Mouse (Mus musculus) olfactory bulb, adult 2 months (tissue): ENCODE data around the gene Paox. TPM values are rescaled to one million over a fixed set of nuclear protein-coding genes. Genes with fewer than 3 reads are reported as not detected.

ENCODE experiments used
- H3K27ac ChIP-seq: fragments of 200-500 bp; 2 replicates; pipeline ENCODE4 v1.5.1; 2012; ENCODE audit warnings: low read depth, low read length; ENCODE audit not compliant: insufficient read depth
- H3K4me1 ChIP-seq: fragments of 200-500 bp; 2 replicates; pipeline ENCODE4 v1.6.1; 2012; ENCODE audit warnings: low read length; ENCODE audit not compliant: control insufficient read depth, insufficient read depth
- H3K4me3 ChIP-seq: fragments of 200-500 bp; 2 replicates; pipeline ENCODE4 v1.5.1; 2012; ENCODE audit warnings: mild to moderate bottlenecking, low read depth, low read length, moderate library complexity; ENCODE audit not compliant: insufficient read depth
- CTCF ChIP-seq: fragments of 200-500 bp; IDR thresholded peaks from 2 replicates; pipeline ENCODE4 v1.5.1; 2012; ENCODE audit warnings: low read depth, mild to moderate bottlenecking, low read length, moderate library complexity; ENCODE audit not compliant: insufficient read depth
- WGBS: fragments of 180-500 bp; shearing (Covaris S2); methylation state at CpG from one replicate; pipeline ENCODE4 v1.1.7; 2018; 5-methylcytosine and 5-hydroxymethylcytosine counted together
- polyA plus RNA-seq: library from polyadenylated mRNA; stranded (reverse); fragments of >200 nt; gene quantifications from 2 replicates; pipeline ENCODE4 v1.2.4, GENCODE M21; 2012; ENCODE audit warnings: low replicate concordance; ENCODE audit not compliant: missing spikeins, insufficient read depth, insufficient read length

The Paox gene
- polyA plus RNA-seq, 1 experiment: not detected

DNA sequence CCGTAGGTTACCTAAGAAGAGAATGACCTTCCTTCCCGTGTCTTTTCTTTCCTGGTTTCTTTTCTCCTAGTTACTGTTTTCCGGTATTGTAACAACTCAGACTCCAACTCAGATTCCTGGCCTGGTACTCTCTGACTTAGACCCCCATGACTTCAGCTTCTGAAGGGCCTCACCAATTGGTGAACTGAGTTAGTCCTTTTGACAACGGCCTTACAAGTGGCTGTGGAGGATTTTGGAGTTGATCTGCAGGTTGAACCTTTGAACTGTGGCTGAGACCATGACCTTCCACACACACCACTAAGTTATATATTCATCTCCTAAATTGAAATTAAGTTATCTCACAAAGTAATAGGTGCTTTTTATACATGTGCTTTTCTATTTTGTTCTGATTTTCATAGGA is 68.6 kb downstream of the Paox start:
- no peak for TF ChIP-seq CTCF
- 88% methylated on average over 4 of the region's 4 CpGs for WGBS
- Histone ChIP-seq H3K4me1 (no peaks in the 10 kb centered on the region), H3K4me3 (no peak overlapping the region), H3K27ac (no peak overlapping the region)

Other genes with a start within 250 kb of the Paox start
- gene Kndc1, start 221.1 kb upstream of the Paox start, polyA plus RNA-seq: not detected in 2 replicates
- gene Utf1, start 172.0 kb upstream of the Paox start, polyA plus RNA-seq: not detected in 2 replicates
- gene 6430531B16Rik, start 137.0 kb upstream of the Paox start, polyA plus RNA-seq: not detected in 2 replicates
- not detected in 2 replicates for gene Adam8, start 123.2 kb upstream of the Paox start, polyA plus RNA-seq
- not detected in 2 replicates for gene Zfp511, start 79.4 kb upstream of the Paox start, polyA plus RNA-seq
- not detected in 2 replicates for gene Tubgcp2, start 79.1 kb upstream of the Paox start, polyA plus RNA-seq
- gene Msx3, start 66.7 kb upstream of the Paox start, polyA plus RNA-seq: not detected in 2 replicates
- gene Caly, start 33.3 kb upstream of the Paox start, polyA plus RNA-seq: not detected in 2 replicates
- gene Prap1, start 22.4 kb upstream of the Paox start, polyA plus RNA-seq: not detected in 2 replicates
- gene Fuom, start 13.4 kb upstream of the Paox start, polyA plus RNA-seq: not detected in 2 replicates
- not detected in 2 replicates for gene Echs1, start 677 bp downstream of the Paox start, polyA plus RNA-seq
- gene Mtg1, start 21.8 kb downstream of the Paox start, polyA plus RNA-seq: not detected in 2 replicates
- gene Sprn, start 39.1 kb downstream of the Paox start, polyA plus RNA-seq: not detected in 2 replicates
- not detected in 2 replicates for gene Olfr522, start 49.0 kb downstream of the Paox start, polyA plus RNA-seq
- gene Olfr523, start 57.4 kb downstream of the Paox start, polyA plus RNA-seq: not detected in 2 replicates
- gene Olfr524, start 90.2 kb downstream of the Paox start, polyA plus RNA-seq: not detected in 2 replicates
- not detected in 2 replicates for gene Cd163l1, start 102.5 kb downstream of the Paox start, polyA plus RNA-seq
- gene 5830411N06Rik, start 131.5 kb downstream of the Paox start, polyA plus RNA-seq: not detected in 2 replicates
- gene Olfr525, start 205.1 kb downstream of the Paox start, polyA plus RNA-seq: not detected in 2 replicates
- gene Olfr527, start 218.2 kb downstream of the Paox start, polyA plus RNA-seq: not detected in 2 replicates
- not detected in 2 replicates for gene Olfr60, start 245.9 kb downstream of the Paox start, polyA plus RNA-seq